Mouse (Mus musculus) heart, postnatal 0 days (tissue): Measurements from ENCODE around the gene Galnt10.

Experiments
- CTCF ChIP-seq: IDR thresholded peaks from 2 replicates; pipeline ENCODE4 v1.5.1; 2016; ENCODE audit warnings: antibody characterized with exemption, control low read depth, low read depth
- EP300 ChIP-seq: IDR thresholded peaks from 2 replicates; pipeline ENCODE4 v1.6.1; 2016; ENCODE audit warnings: antibody characterized with exemption, low read depth

DNA sequence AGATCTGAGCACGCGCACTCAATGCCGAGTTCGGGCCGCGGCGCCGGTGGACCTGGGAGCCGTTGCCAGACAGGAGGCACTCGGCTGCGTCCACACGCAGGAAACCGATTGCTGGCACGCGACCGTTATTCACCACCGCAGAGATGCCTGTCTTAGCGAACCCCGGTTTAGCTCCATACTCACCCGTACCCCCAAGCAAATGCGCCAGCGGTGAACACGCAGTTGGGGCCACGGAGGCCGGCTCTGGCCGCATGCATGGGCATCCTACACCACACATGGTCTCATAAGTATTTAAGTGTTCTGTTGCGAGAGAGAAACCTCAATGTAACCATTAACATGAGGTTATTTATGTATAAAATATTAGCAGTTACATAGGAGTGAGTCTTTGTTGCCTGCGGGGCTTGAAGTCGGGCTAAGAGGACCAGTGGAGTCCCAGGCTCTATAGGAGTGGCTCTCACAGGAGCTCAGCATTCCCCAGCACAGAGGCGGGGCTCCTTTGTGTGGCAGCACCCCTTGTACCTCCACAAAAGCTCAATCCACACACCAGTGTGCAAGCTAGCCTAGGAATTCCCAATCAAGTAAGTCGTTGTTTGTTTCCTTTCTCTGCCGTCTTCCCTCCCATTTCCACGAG is 182.8 kb downstream of the Galnt10 start:
- TF ChIP-seq EP300 (no peak), CTCF (no peak)
